Mouse (Mus musculus) testis, postnatal 10 days (tissue): Measurements from ENCODE around the gene Slc41a3.

Experiments
- DNase-seq: peaks from one replicate; pipeline ENCODE4 v3.0.0; 2021; ENCODE audit warnings: low spot score

Slc41a3 gene

GRCm38 (mm10) chr6:90604533-90605297 is at the start of gene Slc41a3:
Gene Slc41a3, plus strand, starts transcription at chr6:90604725.
- DNase-seq, result peak; percentile 98

GRCm38 (mm10) chr6:90556534-90557058 is 47.9 kb upstream of the Slc41a3 start:
- DNase-seq, result no peak

DNA sequence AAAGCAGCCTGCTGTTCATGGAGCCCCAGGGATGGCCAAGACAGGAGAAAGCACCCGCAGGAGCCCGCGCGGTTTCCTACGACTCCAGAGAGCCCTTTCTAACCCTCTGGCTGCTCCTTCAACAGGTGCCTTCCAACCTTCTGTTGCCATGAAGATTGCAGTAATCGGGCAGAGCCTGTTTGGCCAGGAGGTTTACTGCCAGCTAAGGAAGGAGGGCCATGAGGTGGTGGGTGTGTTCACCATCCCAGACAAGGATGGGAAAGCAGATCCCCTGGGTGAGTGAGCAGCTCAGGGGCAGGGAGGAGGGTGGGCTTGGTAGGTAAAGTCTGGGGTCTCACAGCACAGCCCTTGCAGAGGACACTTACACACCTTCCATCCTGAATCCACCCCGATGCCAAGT is 47.4 kb upstream of the Slc41a3 start:
- no peak for DNase-seq

DNA sequence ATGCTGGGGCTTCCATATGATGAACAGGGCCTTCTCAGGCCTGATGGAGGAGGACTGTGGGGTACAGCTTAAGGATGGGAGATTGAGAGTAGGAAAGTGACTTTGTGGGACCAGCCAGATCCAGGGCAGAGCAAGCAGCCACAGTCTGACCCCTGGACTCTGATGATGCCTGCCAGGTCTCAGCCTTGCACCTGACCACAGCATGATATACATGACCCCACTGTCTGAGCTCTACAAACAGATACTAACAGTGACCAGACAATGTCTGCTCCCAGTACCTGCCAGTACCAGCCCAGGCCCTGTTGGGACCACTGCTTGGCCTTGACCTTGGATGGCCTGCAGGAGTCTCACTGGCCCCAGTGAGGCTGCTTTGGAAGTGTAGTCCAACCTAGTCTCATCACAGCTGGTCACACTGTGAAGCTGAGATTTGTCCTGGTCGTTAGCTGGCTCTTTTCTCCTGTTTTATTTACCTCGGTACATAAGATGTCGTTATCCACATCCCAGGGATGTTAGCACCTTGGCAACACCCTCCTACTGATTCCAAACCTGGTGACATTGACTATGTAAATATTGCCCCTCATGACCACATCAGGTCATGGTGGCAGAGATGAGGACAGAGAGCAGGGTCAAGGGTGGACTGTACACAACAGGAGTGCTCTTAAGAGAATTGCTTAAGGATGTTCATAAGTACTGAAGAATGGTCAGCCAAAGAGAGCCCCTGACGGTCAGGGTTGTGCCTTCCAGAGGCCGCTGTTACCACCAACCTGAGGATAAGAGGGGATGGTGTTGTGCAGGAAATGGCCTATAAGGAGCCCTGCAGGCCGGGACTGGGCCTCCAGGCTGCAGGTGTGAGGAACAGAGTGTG is 46.5 kb upstream of the Slc41a3 start:
- no peak for DNase-seq

GRCm38 (mm10) chr6:90560390-90561058 is 44.0 kb upstream of the Slc41a3 start:
- DNase-seq, result no peak

DNA sequence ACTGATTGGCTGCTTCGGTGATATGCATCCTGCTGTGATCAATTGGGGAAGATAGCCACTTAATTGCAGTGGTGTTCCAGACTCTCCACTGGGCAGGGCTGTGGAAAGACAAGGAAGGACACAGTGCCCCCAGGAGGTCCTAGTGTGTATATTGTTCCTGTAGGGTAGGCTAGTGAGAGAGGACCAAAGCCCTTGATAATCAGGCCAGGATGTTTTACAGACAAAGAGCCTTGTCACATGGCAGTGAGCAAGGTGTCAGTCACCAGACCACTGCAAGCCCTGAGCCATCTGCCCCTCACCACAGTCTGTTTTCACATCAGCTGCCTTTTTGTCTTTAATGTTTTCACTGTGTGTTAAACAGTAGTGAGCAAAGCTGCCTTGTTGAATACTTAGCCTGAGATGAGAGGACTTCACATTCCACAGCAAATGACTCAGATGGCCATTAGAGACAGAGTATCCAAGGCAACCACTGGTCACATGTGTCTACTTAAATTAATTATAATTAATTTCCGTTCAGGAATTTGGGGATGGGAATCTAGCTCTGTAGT is 43.2 kb upstream of the Slc41a3 start:
- DNase-seq, result no peak

DNA sequence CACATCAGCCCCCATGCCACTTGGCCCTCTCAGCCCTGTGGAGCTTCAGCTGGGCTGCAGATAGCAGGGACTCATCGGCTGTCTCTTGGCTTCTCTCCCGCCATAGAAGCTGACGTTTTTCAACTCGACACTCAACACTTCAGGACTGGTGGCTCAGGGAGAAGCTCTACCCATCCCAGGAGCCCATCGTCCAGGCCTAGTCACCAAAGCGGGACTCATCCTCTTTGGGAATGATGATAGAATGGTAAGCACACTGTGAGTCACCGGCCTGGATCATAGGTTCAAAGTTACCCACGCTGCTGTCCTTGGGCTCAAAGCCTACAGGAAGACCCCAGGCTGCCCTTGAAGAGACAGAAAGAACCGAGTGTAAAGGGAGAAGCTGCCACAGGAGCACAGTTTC is 40.3 kb upstream of the Slc41a3 start:
- no peak for DNase-seq

GRCm38 (mm10) chr6:90565357-90566215 is 38.9 kb upstream of the Slc41a3 start:
- no peak for DNase-seq

DNA sequence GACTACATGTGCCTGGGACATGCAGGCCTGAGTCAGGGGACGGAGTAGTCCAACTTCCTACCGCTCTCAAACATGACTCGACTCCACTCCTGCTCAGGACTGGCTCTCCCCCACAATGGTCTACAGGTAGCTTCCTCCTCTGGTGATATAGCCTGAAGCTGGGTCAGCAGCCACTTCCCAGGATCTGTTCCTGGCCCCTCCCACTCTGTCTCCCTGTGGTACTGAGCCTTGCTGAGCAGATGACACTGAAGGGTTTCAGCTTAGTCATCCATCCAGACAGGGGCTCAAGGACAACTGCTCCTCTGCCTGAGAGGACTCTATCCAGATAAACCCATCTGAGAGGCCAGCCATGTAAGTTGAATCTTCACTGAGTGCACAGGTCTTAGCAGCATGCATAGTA is 37.0 kb upstream of the Slc41a3 start:
- no peak for DNase-seq

DNA sequence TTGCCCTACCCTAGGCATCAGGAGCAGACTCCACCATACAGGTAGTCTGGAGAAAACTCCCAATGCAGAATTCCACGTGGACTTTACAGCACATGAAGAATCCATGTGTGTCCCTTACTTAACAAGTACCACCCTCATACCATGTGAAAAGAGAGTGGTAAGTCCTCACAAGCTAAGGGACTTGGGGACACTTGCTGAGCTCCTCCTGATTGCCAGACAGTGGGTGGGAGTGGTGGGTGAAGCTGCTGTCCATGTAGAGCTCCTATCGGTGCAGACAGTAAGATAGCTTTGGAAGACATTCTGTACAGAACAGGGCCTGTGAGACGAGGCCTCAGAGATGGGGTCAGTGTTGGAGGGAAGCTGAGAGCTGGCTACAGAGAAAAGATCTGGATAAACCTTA is 36.6 kb upstream of the Slc41a3 start:
- DNase-seq, result no peak

GRCm38 (mm10) chr6:90568721-90569120 is 35.8 kb upstream of the Slc41a3 start:
- no peak for DNase-seq

- no peak for DNase-seq
Measured at GRCm38 (mm10) chr6:90569736-90570383, 34.7 kb upstream of the Slc41a3 start.

- DNase-seq, result no peak
Measured at GRCm38 (mm10) chr6:90570392-90570791, 34.1 kb upstream of the Slc41a3 start.

DNA sequence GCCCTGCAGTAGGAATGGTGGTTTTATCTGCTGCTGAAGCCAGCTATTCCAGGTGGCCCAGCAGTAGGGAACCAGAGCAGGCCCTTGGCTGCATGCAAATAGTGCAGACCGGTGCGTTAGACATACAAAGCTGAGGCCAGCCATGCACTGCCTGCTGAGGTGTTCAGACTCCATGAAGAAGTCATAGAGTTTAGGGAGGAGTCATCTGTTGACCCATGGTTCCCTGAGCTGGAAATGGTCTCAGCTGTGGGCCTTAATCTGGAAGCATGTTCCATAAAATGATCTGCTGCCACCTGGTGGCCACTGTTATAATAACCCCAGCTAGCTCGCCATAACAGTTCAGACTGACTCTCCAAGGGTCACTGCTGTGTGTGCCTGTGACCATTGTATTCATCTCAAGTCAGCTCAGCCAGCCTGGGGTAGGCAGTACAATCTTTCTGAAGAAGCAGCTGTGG is 29.2 kb upstream of the Slc41a3 start:
- peak; percentile 92 for DNase-seq

DNA sequence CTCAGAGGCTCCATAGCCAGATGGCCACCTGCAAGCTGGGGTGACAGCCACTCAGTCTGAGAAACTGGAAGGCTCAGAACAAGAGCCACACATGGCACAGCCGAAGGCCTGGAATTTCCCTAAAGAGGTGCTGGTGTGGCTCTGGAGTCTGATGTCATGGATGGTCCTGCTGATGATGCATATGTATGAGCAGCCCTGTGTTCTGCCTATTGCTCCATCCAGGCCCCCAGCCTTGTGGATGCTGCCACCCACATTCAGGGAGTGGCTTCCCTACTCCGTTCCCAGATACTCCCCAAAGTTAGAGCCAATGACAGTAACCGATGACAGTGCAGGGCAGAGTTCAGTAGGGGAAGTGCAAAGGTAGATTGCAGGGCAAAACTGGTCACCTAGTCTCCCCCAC is 26.4 kb upstream of the Slc41a3 start:
- DNase-seq, result no peak

- DNase-seq, result no peak
Measured at GRCm38 (mm10) chr6:90582331-90582730, 22.2 kb upstream of the Slc41a3 start.

- no peak for DNase-seq
Measured at GRCm38 (mm10) chr6:90588113-90588512, 16.4 kb upstream of the Slc41a3 start.

DNA sequence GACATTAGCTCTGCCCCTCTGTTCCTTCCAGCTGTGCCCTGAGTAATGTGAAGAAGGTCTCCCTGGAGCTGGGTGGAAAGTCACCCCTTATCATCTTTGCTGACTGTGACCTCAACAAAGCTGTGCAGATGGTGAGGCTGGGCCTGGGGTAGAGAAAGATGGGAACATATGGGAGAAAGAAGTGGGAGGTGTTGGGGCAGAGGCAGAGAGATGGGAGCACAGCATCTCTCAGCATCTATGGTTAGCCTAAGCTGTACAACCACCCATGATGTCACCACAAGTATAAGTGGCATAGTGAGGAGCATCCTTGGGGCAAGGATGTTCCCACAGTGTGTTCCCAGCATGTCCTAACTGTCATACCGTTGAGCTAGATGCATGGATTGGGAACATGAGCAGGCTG is 13.8 kb upstream of the Slc41a3 start:
- DNase-seq, result no peak

GRCm38 (mm10) chr6:90594972-90595371 is 9.6 kb upstream of the Slc41a3 start:
- no peak for DNase-seq

DNA sequence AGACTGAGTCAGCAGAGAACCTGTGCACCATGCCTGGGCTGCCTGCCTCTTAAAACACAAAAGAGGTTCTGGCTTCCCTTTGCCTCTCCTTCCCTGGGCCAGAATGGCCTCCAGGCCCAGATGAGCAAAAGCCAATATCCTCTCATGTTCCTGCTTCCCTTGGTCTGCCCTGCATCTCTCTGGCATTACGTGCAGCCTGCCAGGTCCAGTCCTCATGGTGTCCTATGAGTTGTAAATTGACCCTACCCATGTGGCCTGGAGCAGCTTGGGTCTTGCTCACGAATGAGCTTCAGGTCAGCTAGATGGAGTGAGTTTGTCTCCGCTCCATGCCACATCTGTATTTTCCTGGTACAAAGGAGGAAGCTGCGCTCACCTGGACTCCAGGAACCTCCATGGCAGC is 7.5 kb upstream of the Slc41a3 start:
- no peak for DNase-seq

- DNase-seq, result no peak
Measured at GRCm38 (mm10) chr6:90597592-90597991, 6.9 kb upstream of the Slc41a3 start.
